Mouse (Mus musculus) stomach, embryonic 14.5 days (tissue): ENCODE data around the gene 1110004F10Rik. TPM values are rescaled to one million over a fixed set of nuclear protein-coding genes. Genes with fewer than 3 reads are reported as not detected.

Experiments used
- ATAC-seq: fragments of 200-750 bp; cut with Nextera tagmentation; 2 replicates; pipeline ENCODE4 v1.8.0; 2017; ENCODE audit warnings: low read depth, moderate TSS enrichment; ENCODE audit not compliant: insufficient number of reproducible peaks, insufficient read depth, low FRiP score
- H3K27ac ChIP-seq: fragments of 300-500 bp; sonication (generic); 2 replicates; pipeline ENCODE4 v1.5.1; 2014; ENCODE audit warnings: mild to moderate bottlenecking, low read length, moderate library complexity, mixed read lengths
- H3K27me3 ChIP-seq: fragments of 300-500 bp; sonication (generic); 2 replicates; pipeline ENCODE4 v1.6.1; 2014; ENCODE audit warnings: low read length, control low read depth, mixed read lengths; ENCODE audit not compliant: control insufficient read depth, insufficient read depth
- H3K36me3 ChIP-seq: fragments of 300-500 bp; sonication (generic); 2 replicates; pipeline ENCODE4 v1.6.1; 2014; ENCODE audit warnings: mild to moderate bottlenecking, control low read depth, low read length, moderate library complexity, mixed read lengths; ENCODE audit not compliant: control insufficient read depth, insufficient read depth
- H3K4me1 ChIP-seq: fragments of 300-500 bp; sonication (generic); 2 replicates; pipeline ENCODE4 v1.6.1; 2014; ENCODE audit warnings: low read length, control low read depth, mixed read lengths; ENCODE audit not compliant: control insufficient read depth, insufficient read depth
- H3K4me2 ChIP-seq: fragments of 300-500 bp; sonication (generic); replicated peaks from 2 replicates; pipeline ENCODE4 v1.6.1; 2014; ENCODE audit warnings: low read depth, low read length, control low read depth
- H3K4me3 ChIP-seq: fragments of 300-500 bp; sonication (generic); 2 replicates; pipeline ENCODE4 v1.5.1; 2014; ENCODE audit warnings: low read depth, low read length, control low read depth
- H3K9ac ChIP-seq: fragments of 300-500 bp; sonication (generic); replicated peaks from 2 replicates; pipeline ENCODE4 v1.6.1; 2014; ENCODE audit warnings: low read depth, mild to moderate bottlenecking, control low read depth, low read length, moderate library complexity, mixed read lengths
- H3K9me3 ChIP-seq: fragments of 300-500 bp; sonication (generic); 2 replicates; pipeline ENCODE4 v1.6.1; 2016; ENCODE audit warnings: low read depth, low read length, control low read depth; ENCODE audit not compliant: control insufficient read depth
- WGBS: fragments of 180-500 bp; shearing (Covaris S2); extraction: QIAGEN DNeasy Blood & Tissue Kit; methylation state at CpG from one replicate; pipeline ENCODE4 v1.1.7; 2014; 5-methylcytosine and 5-hydroxymethylcytosine counted together
- polyA plus RNA-seq: library from polyadenylated mRNA; unstranded; fragments of >200 nt; fragmentation: Nextera tagmentation; extraction: Ambion mirVana; gene quantifications from 2 replicates; pipeline ENCODE4 v1.2.1, GENCODE M21; 2014

1110004F10Rik gene
- polyA plus RNA-seq, 1 experiment from 2014 or later: 271 TPM

DNA sequence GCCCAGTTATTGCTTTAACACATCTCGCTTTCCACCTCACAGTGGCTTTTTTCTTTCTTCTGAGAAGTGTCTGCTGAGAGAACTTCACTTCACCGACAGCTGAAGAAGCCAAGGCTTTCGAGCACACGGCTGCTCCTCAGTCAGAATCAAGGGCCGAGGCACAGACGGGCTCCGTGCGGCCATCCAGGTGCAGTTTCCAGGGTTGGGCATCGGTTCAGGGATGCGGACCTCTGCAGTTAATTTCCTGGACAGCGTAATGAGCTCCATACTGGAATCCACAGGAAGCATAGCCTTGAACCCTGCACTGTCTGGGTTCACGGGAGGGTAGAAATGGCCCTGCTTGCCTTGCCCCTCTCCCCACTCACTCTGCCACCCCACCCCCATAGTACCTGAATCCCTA is 84.9 kb downstream of the 1110004F10Rik start:
- WGBS: 88% methylated on average over 12 of the region's 12 CpGs
- no peaks in the 10 kb centered on the region for H3K27me3 ChIP-seq
- no peak overlapping the region for H3K4me2 ChIP-seq
- H3K4me3 ChIP-seq: no peak overlapping the region
- no peaks in the 10 kb centered on the region for H3K4me1 ChIP-seq
- H3K9me3 ChIP-seq: no peaks in the 10 kb centered on the region
- no peak overlapping the region for H3K27ac ChIP-seq
- no peak for ATAC-seq
- no peak overlapping the region for H3K9ac ChIP-seq
- no peaks in the 10 kb centered on the region for H3K36me3 ChIP-seq

DNA sequence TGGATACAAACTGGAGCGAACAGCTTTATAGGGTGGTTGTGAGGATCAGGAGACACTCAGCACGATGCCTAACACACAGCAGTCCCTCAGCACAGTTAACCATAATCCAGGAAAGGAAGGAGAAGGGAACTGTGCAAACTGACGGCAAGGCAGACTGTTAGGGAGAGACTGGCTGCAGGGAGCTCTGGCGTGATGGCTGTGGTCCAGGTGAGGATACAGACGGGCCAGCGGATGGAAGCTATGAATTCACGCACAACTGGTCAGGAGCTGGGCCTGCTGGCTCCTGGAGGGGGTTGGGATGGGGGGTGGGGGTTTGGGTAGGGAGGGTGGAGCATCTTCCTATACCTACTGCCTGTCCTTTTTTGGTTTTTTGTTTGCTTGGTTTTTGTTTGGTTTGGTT is 86.5 kb downstream of the 1110004F10Rik start:
- Histone ChIP-seq H3K27ac (no peak overlapping the region), H3K4me1 (no peaks in the 10 kb centered on the region), H3K36me3 (no peaks in the 10 kb centered on the region), H3K4me2 (no peak overlapping the region), H3K4me3 (no peak overlapping the region), H3K27me3 (no peaks in the 10 kb centered on the region), H3K9me3 (no peaks in the 10 kb centered on the region), H3K9ac (no peak overlapping the region)
- no peak for ATAC-seq
- 78% methylated on average over 7 of the region's 7 CpGs for WGBS

DNA sequence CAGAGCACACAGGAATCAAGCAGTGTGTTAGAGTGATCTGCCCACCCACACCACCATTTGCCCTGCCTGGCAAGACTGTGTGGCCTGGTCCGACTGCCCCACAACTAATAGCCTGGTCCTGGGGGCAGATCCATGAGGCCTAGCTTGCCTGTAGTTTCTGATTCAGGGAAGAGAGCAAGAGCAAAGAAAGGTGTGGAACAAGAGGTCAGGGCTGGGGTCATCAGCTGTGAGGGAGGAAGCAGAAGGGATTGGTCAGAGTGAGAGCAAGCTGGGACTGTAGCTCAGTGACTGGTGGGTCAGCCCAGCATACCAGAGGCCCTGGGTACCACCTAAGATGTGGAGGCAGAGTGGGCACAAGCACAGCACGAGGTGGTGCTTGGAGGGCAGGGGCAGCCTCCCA is 87.9 kb downstream of the 1110004F10Rik start:
- peak; percentile 48; the same call in 1 of the 2 replicates for ATAC-seq
- WGBS: 66% methylated on average over 2 of the region's 2 CpGs
- H3K4me1 ChIP-seq: no peaks in the 10 kb centered on the region
- H3K4me2 ChIP-seq: no peak overlapping the region
- H3K27me3 ChIP-seq: no peaks in the 10 kb centered on the region
- no peak overlapping the region for H3K9ac ChIP-seq
- H3K4me3 ChIP-seq: no peak overlapping the region
- no peak overlapping the region for H3K27ac ChIP-seq
- no peaks in the 10 kb centered on the region for H3K9me3 ChIP-seq
- H3K36me3 ChIP-seq: no peaks in the 10 kb centered on the region

DNA sequence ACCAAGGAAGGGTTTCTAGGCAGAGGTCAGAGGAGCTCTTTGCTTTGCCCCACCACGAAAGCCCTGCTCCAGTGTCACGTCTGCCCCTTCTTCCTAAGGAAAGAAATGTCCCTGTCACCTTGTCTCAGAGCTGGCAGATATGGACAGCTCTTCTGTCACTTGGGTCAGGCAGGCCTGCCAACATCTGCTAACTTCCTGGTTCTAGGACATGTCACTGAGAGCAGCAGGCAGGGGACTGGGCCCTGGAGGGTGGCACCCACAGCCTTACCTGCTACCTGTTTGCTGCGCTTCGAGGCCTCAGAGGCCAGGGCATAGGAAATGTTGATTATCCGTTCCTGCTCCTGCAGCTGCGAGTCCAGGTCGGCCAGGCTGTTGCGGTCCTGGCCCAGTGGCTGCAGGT is 89.1 kb downstream of the 1110004F10Rik start:
- H3K27ac ChIP-seq: no peak overlapping the region
- H3K4me2 ChIP-seq: no peak overlapping the region
- 84% methylated on average over 8 of the region's 8 CpGs for WGBS
- no peaks in the 10 kb centered on the region for H3K9me3 ChIP-seq
- no peaks in the 10 kb centered on the region for H3K27me3 ChIP-seq
- H3K4me3 ChIP-seq: no peak overlapping the region
- no peaks in the 10 kb centered on the region for H3K4me1 ChIP-seq
- no peak for ATAC-seq
- H3K36me3 ChIP-seq: no peaks in the 10 kb centered on the region
- no peak overlapping the region for H3K9ac ChIP-seq

DNA sequence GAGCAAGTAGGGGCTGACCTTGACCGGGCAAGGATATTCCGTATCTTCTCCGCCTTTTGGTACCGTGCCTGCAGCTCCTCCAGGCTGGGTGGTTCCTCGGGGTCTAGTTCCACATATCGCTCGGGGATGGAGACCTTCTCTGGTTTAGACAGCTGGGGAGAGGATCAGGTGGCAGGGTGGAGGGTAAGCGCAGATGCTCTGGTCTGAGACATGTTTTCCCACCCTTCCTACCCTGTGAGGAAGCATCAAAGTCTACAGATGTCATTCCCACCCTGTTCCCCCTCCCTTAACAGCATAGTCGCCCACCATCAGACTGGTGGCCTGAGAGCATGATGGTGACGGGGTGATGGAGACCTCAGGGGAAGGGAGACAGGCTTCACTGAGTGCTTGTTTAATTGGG is 90.2 kb downstream of the 1110004F10Rik start:
- Histone ChIP-seq H3K4me2 (no peak overlapping the region), H3K36me3 (no peaks in the 10 kb centered on the region), H3K9ac (no peak overlapping the region), H3K27ac (no peak overlapping the region), H3K9me3 (no peaks in the 10 kb centered on the region), H3K4me1 (no peaks in the 10 kb centered on the region), H3K27me3 (no peaks in the 10 kb centered on the region), H3K4me3 (no peak overlapping the region)
- 87% methylated on average over 10 of the region's 10 CpGs for WGBS
- ATAC-seq: no peak

DNA sequence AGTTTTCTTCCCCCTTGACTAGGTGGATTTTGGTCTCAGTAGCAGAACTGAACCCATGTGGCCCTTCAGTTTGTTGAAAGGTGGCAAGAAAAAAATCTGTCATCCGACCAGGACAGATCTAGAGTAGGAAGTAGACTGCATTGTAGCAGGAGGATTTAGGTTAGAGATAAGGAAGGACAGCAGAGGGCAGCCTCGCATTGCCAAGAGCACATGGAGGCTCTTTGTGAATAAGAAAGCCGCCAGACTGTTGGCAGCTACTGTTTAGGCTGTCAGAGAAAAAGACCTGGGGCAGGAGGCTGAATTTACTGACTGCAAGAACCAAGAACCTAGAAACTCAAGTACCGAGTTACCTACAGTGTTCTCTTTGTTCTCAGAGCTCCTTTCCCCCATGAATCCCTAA is 92.2 kb downstream of the 1110004F10Rik start:
- WGBS: 21% methylated on average over 4 of the region's 4 CpGs
- Histone ChIP-seq H3K27ac (no peak overlapping the region), H3K4me1 (no peaks in the 10 kb centered on the region), H3K9me3 (no peaks in the 10 kb centered on the region), H3K9ac (no peak overlapping the region), H3K27me3 (no peaks in the 10 kb centered on the region), H3K4me2 (no peak overlapping the region), H3K36me3 (no peaks in the 10 kb centered on the region), H3K4me3 (no peak overlapping the region)
- no peak for ATAC-seq

DNA sequence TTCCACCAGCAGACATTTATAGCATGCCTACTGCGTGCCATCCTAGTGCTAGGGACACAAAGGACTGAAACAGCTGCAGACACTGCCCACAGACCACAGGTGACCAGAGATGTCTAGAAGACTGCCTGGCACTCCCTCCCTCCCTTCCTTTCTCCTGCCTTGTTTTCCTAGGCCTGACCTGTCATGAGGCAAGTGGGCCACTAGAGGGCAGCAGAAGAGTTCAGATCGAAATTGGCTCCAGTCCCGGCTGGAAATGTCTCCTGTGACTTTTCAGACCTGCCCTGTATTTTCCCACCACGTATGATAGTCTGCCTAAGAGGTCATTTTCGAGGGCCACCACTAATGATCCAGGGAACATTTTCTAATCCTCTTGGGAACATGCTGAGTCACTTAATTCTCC is 92.9 kb downstream of the 1110004F10Rik start:
- Histone ChIP-seq H3K27me3 (no peaks in the 10 kb centered on the region), H3K36me3 (no peaks in the 10 kb centered on the region), H3K9ac (no peak overlapping the region), H3K27ac (no peak overlapping the region), H3K9me3 (no peaks in the 10 kb centered on the region), H3K4me1 (no peaks in the 10 kb centered on the region), H3K4me2 (no peak overlapping the region), H3K4me3 (no peak overlapping the region)
- no peak; the same call in 1 of the 2 replicates for ATAC-seq
- WGBS: 3% methylated on average over 5 of the region's 5 CpGs

DNA sequence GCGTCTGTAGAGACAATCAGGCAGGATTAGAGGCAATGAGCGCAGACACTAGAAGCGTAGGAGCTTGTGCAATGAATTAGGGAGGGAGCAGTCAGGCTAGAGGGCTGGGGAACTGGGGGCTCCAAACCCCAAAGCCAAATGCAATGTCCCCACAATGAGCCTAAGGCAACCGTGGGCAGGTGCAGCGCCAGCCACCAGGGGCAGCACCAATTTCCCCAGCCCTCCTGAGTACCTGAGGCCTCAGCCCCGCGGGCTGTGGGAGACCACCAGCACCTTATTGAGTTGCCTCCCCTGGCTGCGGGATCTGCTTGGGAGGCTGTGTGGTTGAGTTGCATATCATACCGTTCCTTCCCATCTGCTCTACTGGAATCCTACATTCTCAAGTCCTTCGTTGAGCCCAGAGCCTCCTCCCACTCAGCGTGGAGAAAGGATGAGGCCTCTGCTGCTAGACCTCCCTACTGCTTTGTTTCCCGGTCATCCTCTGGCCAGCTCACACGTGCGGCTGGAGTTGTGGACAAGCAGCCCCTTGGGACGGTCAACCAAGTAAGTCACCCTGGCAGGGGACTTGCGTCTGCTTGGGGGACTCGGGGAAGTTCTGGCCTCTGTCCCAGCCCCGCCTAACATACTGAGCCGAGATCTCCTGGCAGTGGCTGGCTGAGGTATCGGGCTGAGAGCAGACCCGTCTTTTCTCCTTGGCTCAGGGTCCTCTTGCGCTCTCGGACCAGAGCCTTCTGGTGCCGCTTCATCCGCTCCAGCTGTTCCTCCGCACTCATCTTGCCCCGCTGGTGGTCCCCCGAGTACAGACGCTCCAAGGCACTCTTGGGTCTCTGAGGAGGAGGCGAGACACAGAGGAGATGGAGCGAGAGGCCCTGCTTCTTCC is 95.5 kb downstream of the 1110004F10Rik start:
- no peak overlapping the region for H3K4me3 ChIP-seq
- H3K4me2 ChIP-seq: no peak overlapping the region
- H3K27ac ChIP-seq: no peak overlapping the region
- WGBS: 80% methylated on average over 31 of the region's 31 CpGs
- H3K27me3 ChIP-seq: no peaks in the 10 kb centered on the region
- H3K4me1 ChIP-seq: no peaks in the 10 kb centered on the region
- H3K9me3 ChIP-seq: no peaks in the 10 kb centered on the region
- no peak overlapping the region for H3K9ac ChIP-seq
- no peaks in the 10 kb centered on the region for H3K36me3 ChIP-seq
- no peak for ATAC-seq

DNA sequence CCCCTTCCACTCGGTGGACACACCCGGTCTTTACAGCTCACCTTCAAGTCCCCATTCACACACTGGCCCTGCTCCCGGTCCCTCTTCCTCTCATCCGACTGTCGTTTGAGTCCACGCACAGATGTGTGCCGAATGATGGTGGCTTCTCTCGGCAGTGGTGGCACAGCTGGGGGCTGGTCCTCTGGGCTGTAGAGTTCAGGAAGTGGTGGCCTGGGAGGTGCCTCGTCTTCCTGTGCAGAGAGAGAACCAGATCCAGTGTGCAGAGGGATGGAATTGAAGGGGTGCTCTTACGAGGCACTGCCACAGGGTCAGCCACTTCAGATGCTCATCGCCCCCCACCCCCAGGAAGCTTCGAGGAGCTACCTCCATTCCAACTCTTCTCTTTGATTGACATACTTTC is 98.0 kb downstream of the 1110004F10Rik start:
- Histone ChIP-seq H3K4me1 (no peaks in the 10 kb centered on the region), H3K9ac (no peak overlapping the region), H3K36me3 (no peaks in the 10 kb centered on the region), H3K27me3 (no peaks in the 10 kb centered on the region), H3K4me3 (no peak overlapping the region), H3K9me3 (no peaks in the 10 kb centered on the region), H3K4me2 (no peak overlapping the region), H3K27ac (no peak overlapping the region)
- no peak for ATAC-seq
- 88% methylated on average over 12 of the region's 12 CpGs for WGBS
